Mouse (Mus musculus) left cerebral cortex, postnatal 25 days (tissue): Measurements from ENCODE around the gene Pfkfb1. TPM values are rescaled to one million over a fixed set of nuclear protein-coding genes. Genes with fewer than 3 reads are reported as not detected.
A peak's percentile ranks its signal among the peaks of the same experiment; 100 is the strongest.

Source experiments
- DNase-seq, 2 experiments: peaks; one replicate each; pipeline ENCODE4 v3.0.0; 2022; ENCODE audit warnings: low spot score in 2 of 2, mixed read lengths in 1 of 2
- intact Hi-C: fragments of 180-260 bp; cut with DNase I; formaldehyde crosslinking; loops from one replicate; pipeline ENCODE4 v1.15.1; 2025
- microRNA-seq, 2 experiments: library from miRNA; unstranded; fragments of <30 nt; microRNA quantifications; one replicate each; pipeline ENCODE4 v1.2.0; 2022
- total RNA-seq, 2 experiments: library from RNA; stranded (reverse); gene quantifications; 2 replicates each; pipeline ENCODE4 v1.2.3; 2021

The Pfkfb1 gene
- total RNA-seq, 2 experiments from 2014 or later, result 1.3 to 1.5 TPM

GRCm38 (mm10) chrX:150656908-150657796 lies 69.1 kb downstream of the Pfkfb1 start, which contains the start of gene Tro:
Gene Tro (minus strand): TSS chrX:150657583.
- intact Hi-C loops, result loop anchor here (5.0 to 10.0 kb wide), 4 partner anchors 70 to 688 kb away; partner anchors contain the start of genes Apex2, Fam120c and Pfkfb1
- peak; percentile 31 to 43 for DNase-seq

- intact Hi-C loops, result loop anchor here (5.0 to 10.0 kb wide), 4 partner anchors 70 to 687 kb away; partner anchors contain the start of genes Apex2, Fam120c and Pfkfb1
- no peak for DNase-seq
These were observed 69.7 kb downstream of the Pfkfb1 start for GRCm38 (mm10) chrX:150657797-150658118.

- intact Hi-C loops, result loop anchor here (5.0 kb wide), 1 partner anchor 151 kb away; no protein-coding TSS in a partner anchor
- peak in 1 of 2 experiments; percentile 17 for DNase-seq
These were observed 74.8 kb downstream of the Pfkfb1 start for GRCm38 (mm10) chrX:150662809-150663208.

GRCm38 (mm10) chrX:150677505-150677904 lies 89.5 kb downstream of the Pfkfb1 start:
- intact Hi-C loops, result no loop called here
- no peak for DNase-seq

Small RNA genes within 50 kb of the gene (microRNA-seq; reads per million reads assigned to microRNA genes)
- 0 reads per million in 2 experiments for gene Mir3620

Other genes starting within 250 kb of the Pfkfb1 start
- gene Tmem29, start 129.1 kb upstream of the Pfkfb1 start, total RNA-seq, result 10 to 100 TPM; 43.6 to 51.0 TPM
- gene Alas2, start 40.9 kb upstream of the Pfkfb1 start, total RNA-seq, result 1 to 10 TPM; 5.6 to 8.0 TPM
- gene Apex2, start 1.6 kb downstream of the Pfkfb1 start, total RNA-seq, result 10 to 100 TPM; 13.9 to 15.7 TPM
- gene Tro, start 69.4 kb downstream of the Pfkfb1 start, total RNA-seq, result 100 to 1,000 TPM; 143 to 154 TPM
- 10 to 100 TPM; 42.8 to 45.9 TPM for gene Maged2, start 226.1 kb downstream of the Pfkfb1 start, total RNA-seq